Mouse (Mus musculus) heart, embryonic 13.5 days (tissue): ENCODE data around the gene Coro7. TPM values are rescaled to one million over a fixed set of nuclear protein-coding genes. Genes with fewer than 3 reads are reported as not detected.
"Not testable (repeated sequence)": the region's sequence is repeated elsewhere in the genome, so short reads cannot be mapped to it uniquely, and the experiment has no call there.

Source experiments
- ATAC-seq: fragments of 200-750 bp; cut with Nextera tagmentation; 2 replicates; pipeline ENCODE4 v1.8.0; 2017; ENCODE audit warnings: moderate TSS enrichment; ENCODE audit not compliant: insufficient number of reproducible peaks, low FRiP score, low TSS enrichment; ENCODE audit errors: extremely low read depth
- H3K27ac ChIP-seq: fragments of 300-500 bp; sonication (generic); replicated peaks from 2 replicates; pipeline ENCODE4 v1.5.1; 2015; ENCODE audit warnings: moderate library complexity, mild to moderate bottlenecking, inconsistent platforms
- H3K27me3 ChIP-seq: fragments of 300-500 bp; sonication (generic); replicated peaks from 2 replicates; pipeline ENCODE4 v1.6.1; 2015; ENCODE audit warnings: mild to moderate bottlenecking, inconsistent platforms
- H3K36me3 ChIP-seq: fragments of 300-500 bp; sonication (generic); 2 replicates; pipeline ENCODE4 v1.6.1; 2015; ENCODE audit warnings: mild to moderate bottlenecking, inconsistent platforms
- H3K4me1 ChIP-seq: fragments of 300-500 bp; sonication (generic); 2 replicates; pipeline ENCODE4 v1.6.1; 2015; ENCODE audit warnings: inconsistent platforms
- H3K4me2 ChIP-seq: fragments of 300-500 bp; sonication (generic); 2 replicates; pipeline ENCODE4 v1.6.1; 2015; ENCODE audit warnings: inconsistent platforms, mild to moderate bottlenecking, moderate library complexity
- H3K4me3 ChIP-seq: fragments of 300-500 bp; sonication (generic); 2 replicates; pipeline ENCODE4 v1.5.1; 2015; ENCODE audit warnings: moderate library complexity, mild to moderate bottlenecking, inconsistent platforms
- H3K9ac ChIP-seq: fragments of 300-500 bp; sonication (generic); 2 replicates; pipeline ENCODE4 v1.6.1; 2015; ENCODE audit warnings: inconsistent platforms, mild to moderate bottlenecking, moderate library complexity
- H3K9me3 ChIP-seq: fragments of 300-500 bp; sonication (generic); 2 replicates; pipeline ENCODE4 v1.6.1; 2016; ENCODE audit warnings: inconsistent platforms
- WGBS: fragments of 180-500 bp; shearing (Covaris S2); methylation state at CpG from one replicate; pipeline ENCODE4 v1.1.7; 2015; ENCODE audit warnings: mixed read lengths; 5-methylcytosine and 5-hydroxymethylcytosine counted together
- polyA plus RNA-seq: library from polyadenylated mRNA; unstranded; fragments of >200 nt; fragmentation: Nextera tagmentation; extraction: Ambion mirVana; gene quantifications from 2 replicates; pipeline ENCODE4 v1.2.1, GENCODE M21; 2015

The Coro7 gene
- polyA plus RNA-seq, 1 experiment from 2014 or later, result 15.2 TPM

GRCm38 (mm10) chr16:4713861-4714710 is 34.5 kb upstream of the Coro7 start:
- peaks cover 65% of the 10 kb centered on the region for H3K36me3 ChIP-seq
- H3K9ac ChIP-seq, result no peak overlapping the region
- H3K4me2 ChIP-seq, result no peak overlapping the region
- ATAC-seq, result no peak
- H3K4me3 ChIP-seq, result no peak overlapping the region
- peak overlapping the region; percentile 33; the same call in 1 of the 2 replicates for H3K27ac ChIP-seq
- WGBS, result 80% methylated on average over 17 of the region's 17 CpGs
- H3K9me3 ChIP-seq, result no peaks in the 10 kb centered on the region
- H3K4me1 ChIP-seq, result peaks cover 9% of the 10 kb centered on the region
- H3K27me3 ChIP-seq, result no peaks in the 10 kb centered on the region

DNA sequence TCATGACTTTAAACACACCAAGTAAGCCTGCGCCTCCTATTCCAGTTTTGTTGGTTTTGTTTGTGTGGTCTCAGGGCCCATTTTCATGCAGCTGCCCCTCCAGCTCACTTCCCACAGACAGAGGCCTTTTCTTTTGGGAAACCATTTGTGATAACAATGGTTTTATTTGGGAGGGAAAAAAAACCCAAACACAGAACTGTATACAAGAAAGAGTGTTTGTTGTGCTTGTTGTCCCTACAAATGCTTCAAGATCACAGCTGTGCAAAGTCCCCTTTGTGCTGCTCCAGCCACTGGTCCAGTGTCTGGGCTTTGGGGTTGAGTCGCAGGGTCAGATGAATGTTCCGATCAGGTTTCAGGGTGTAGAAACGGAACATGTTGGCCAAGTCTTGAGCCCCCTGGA is 31.6 kb upstream of the Coro7 start:
- no peak for ATAC-seq
- 92% methylated on average over 4 of the region's 4 CpGs for WGBS
- H3K4me1 ChIP-seq, result no peaks in the 10 kb centered on the region
- no peak overlapping the region for H3K9ac ChIP-seq
- no peak overlapping the region for H3K27ac ChIP-seq
- H3K4me2 ChIP-seq, result no peak overlapping the region
- no peak overlapping the region for H3K4me3 ChIP-seq
- H3K9me3 ChIP-seq, result no peaks in the 10 kb centered on the region
- H3K27me3 ChIP-seq, result no peaks in the 10 kb centered on the region
- H3K36me3 ChIP-seq, result peaks cover 91% of the 10 kb centered on the region

DNA sequence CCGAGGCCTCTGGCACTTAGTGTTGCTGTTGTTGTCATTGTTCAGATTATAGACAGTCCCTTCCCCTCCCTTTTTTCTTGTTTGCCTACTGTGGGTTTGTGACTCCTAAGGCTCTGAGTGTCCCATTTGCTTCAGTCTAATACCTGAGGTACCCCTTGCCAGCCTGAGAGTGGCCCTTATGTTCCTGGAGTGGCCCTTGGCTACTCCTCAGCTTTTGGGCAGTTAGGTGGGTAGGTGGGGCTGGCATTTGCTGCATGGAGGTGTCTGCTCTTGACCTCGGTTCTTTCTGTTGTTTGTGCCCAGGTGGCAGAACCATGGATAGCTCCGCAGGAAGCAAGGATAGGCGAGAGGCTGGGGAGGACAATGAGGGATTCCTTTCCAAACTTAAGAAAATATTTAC is 26.0 kb upstream of the Coro7 start:
- Histone ChIP-seq H3K36me3 (peaks cover 97% of the 10 kb centered on the region), H3K9me3 (no peaks in the 10 kb centered on the region), H3K4me1 (no peaks in the 10 kb centered on the region), H3K27ac (no peak overlapping the region), H3K27me3 (no peaks in the 10 kb centered on the region), H3K9ac (no peak overlapping the region), H3K4me3 (no peak overlapping the region), H3K4me2 (no peak overlapping the region)
- ATAC-seq, result no peak
- WGBS, result 52% methylated on average over 4 of the region's 4 CpGs

DNA sequence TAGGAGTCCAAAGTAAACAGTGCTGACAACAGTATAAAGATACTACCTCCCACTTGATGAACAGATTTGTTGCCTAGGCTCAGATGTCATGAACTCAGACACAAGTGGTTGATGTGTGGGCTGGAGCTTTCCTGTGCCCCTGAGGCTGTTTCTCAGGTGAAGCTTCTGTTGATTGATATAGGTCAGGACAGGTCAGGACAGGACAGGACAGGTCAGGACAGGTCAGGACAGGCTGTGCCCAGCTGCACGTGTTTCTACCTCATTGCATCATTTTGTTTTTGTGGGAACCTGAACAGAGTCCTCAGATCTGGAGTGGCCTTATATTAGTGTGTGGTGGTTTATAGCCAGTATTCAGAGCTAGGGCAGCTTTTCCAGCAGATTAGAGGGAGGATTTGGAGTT is 23.1 kb upstream of the Coro7 start:
- Histone ChIP-seq H3K9me3 (no peaks in the 10 kb centered on the region), H3K4me2 (no peak overlapping the region), H3K4me3 (no peak overlapping the region), H3K36me3 (peaks cover 98% of the 10 kb centered on the region), H3K4me1 (no peaks in the 10 kb centered on the region), H3K27ac (no peak overlapping the region), H3K9ac (no peak overlapping the region), H3K27me3 (no peaks in the 10 kb centered on the region)
- WGBS, result 66% methylated on average over 1 of the region's 1 CpGs
- ATAC-seq, result no peak

GRCm38 (mm10) chr16:4701211-4701610 is 21.6 kb upstream of the Coro7 start:
- no peaks in the 10 kb centered on the region for H3K27me3 ChIP-seq
- H3K36me3 ChIP-seq, result peaks cover 99% of the 10 kb centered on the region
- H3K27ac ChIP-seq, result no peak overlapping the region
- no peak overlapping the region for H3K9ac ChIP-seq
- ATAC-seq, result no peak
- WGBS, result 86% methylated on average over 3 of the region's 3 CpGs
- H3K4me2 ChIP-seq, result no peak overlapping the region
- no peaks in the 10 kb centered on the region for H3K9me3 ChIP-seq
- H3K4me1 ChIP-seq, result no peaks in the 10 kb centered on the region
- no peak overlapping the region for H3K4me3 ChIP-seq

DNA sequence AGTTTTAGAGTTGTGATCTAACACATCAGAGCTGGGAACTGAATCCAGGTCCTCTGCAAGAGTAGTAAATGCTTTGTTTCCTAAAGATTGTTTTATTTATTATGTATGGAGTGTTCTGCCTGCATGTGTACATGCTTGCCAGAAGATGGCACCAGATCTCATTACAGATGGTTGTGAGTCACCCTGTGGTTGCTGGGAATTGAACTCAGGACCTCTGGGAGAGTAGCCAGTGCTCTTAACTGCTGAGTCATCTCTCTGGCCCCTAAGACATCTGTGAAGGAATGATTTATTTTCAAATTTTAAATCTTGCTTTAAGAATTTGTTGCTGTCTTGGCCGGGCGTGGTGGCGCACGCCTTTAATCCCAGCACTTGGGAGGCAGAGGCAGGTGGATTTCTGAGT is 9.8 kb upstream of the Coro7 start:
- 96% methylated on average over 4 of the region's 4 CpGs for WGBS

DNA sequence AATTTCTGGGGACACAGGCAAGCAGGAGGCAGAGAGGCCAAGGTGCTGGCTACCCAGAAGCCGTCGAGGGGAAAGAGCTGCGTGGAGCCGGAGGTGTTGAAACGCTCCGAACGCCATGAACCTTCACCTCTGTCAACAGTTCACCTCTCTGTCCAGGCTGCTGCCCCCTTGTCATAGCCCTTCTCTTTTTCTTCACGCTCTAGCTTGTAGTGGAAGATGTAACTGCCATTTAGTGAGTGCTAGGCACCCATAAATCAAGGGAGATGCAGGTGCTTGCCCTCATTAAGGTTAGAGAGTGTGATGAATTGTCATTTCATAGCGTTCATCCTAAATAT is 4.8 kb upstream of the Coro7 start:
- WGBS, result under 1% methylated on average over 9 of the region's 9 CpGs
- Histone ChIP-seq H3K27me3 (no peaks in the 10 kb centered on the region), H3K9ac (peak overlapping the region; percentile 92), H3K9me3 (no peaks in the 10 kb centered on the region), H3K4me1 (peaks cover 19% of the 10 kb centered on the region), H3K4me2 (peak overlapping the region; percentile 91), H3K36me3 (peaks cover 26% of the 10 kb centered on the region), H3K4me3 (peak overlapping the region; percentile 80), H3K27ac (peak overlapping the region; percentile 87)
- ATAC-seq, result no peak

More for the DNA sequence above, 9.8 kb upstream of the Coro7 start:
- H3K36me3 ChIP-seq, result peaks cover 76% of the 10 kb centered on the region
- not testable (repeated sequence) for ATAC-seq, H3K9me3 ChIP-seq, H3K27ac ChIP-seq, H3K4me2 ChIP-seq, H3K9ac ChIP-seq, H3K27me3 ChIP-seq, H3K4me3 ChIP-seq
- peaks cover 12% of the 10 kb centered on the region for H3K4me1 ChIP-seq

- WGBS, result under 1% methylated on average over 54 of the region's 54 CpGs
- Histone ChIP-seq H3K36me3 (peaks cover 20% of the 10 kb centered on the region), H3K4me3 (peak overlapping the region; percentile 80), H3K9ac (peak overlapping the region; percentile 92), H3K9me3 (no peaks in the 10 kb centered on the region), H3K4me1 (peaks cover 24% of the 10 kb centered on the region), H3K4me2 (peak overlapping the region; percentile 91), H3K27me3 (no peaks in the 10 kb centered on the region), H3K27ac (peak overlapping the region; percentile 87)
- peak; percentile 76 for ATAC-seq
These were observed 4.2 kb upstream of the Coro7 start for GRCm38 (mm10) chr16:4683581-4684456.

- WGBS, result 27% methylated on average over 9 of the region's 9 CpGs
- Histone ChIP-seq H3K4me1 (peaks cover 30% of the 10 kb centered on the region), H3K4me2 (peak overlapping the region; percentile 91), H3K4me3 (peak overlapping the region; percentile 80), H3K9ac (peak overlapping the region; percentile 92), H3K27ac (peak overlapping the region; percentile 87), H3K36me3 (peaks cover 16% of the 10 kb centered on the region), H3K27me3 (no peaks in the 10 kb centered on the region), H3K9me3 (no peaks in the 10 kb centered on the region)
- no peak for ATAC-seq
These were observed 3.6 kb upstream of the Coro7 start for GRCm38 (mm10) chr16:4683193-4683580.

DNA sequence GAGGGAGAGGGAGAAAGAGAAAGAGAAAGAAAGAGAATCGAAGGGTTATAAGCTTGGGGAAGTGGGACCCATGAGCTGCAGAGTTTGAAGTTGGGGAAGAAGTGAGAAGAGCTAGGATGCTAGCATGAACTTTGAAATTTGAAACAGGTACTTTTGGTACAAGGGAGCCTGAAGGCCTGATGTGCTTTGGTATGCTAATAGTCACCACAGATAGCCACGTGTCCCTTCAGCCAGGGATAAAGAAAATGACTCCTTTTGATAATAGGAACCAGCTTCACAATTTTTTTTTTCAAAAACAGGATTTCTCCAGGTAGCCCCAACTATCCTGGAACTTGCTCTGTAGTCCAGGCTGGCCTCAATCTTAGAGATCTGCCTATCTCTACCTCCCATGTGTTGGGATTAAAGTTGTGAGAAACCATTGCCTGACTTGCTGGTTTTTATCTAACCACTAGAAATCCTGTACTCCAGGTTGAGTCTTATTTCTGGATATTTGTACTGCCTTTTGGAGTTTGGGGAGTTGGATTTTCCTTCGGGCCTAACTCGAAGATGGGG is 3.1 kb upstream of the Coro7 start:
- 74% methylated on average over 4 of the region's 4 CpGs for WGBS
- Histone ChIP-seq H3K27me3 (no peaks in the 10 kb centered on the region), H3K4me2 (peak overlapping the region; percentile 91), H3K27ac (0 out of 2 replicates have a peak overlapping the region, but pooled peaks have one; percentile 87), H3K36me3 (peaks cover 11% of the 10 kb centered on the region), H3K4me1 (peaks cover 35% of the 10 kb centered on the region), H3K4me3 (peak overlapping the region; percentile 80), H3K9ac (peak overlapping the region; percentile 92; the same call in 1 of the 2 replicates), H3K9me3 (no peaks in the 10 kb centered on the region)
- ATAC-seq, result no peak

DNA sequence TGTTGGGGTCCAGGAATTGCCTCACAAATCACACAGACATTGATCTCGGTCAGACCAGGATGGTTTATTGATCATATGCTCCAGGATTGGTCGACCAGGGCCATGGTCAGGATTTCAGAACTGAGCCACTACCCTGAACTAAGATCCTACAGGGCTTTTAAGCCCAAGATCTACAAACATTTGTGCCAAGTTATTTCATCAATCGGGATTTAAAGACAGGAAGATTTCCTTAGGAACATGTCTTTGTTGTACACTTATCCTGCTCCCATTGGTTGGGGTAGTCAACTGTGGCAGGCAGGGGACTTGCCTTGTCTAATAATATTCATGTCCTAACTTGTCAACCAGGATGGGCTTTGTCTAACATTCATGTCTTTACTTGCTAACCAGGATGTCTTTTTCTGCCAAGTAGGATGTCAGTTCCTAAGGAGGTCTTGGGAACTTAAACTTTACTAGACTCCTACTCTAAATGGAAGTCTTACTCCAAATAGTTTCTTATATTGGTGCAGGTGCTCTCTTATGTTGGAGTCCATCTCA is 1.4 kb upstream of the Coro7 start:
- H3K4me3 ChIP-seq, result not testable (repeated sequence)

More for the DNA sequence above, 1.4 kb upstream of the Coro7 start:
- H3K9me3 ChIP-seq, ATAC-seq, H3K4me2 ChIP-seq, H3K36me3 ChIP-seq, H3K27me3 ChIP-seq, H3K27ac ChIP-seq, H3K9ac ChIP-seq: not testable (repeated sequence)
- peaks cover 35% of the 10 kb centered on the region for H3K4me1 ChIP-seq
- 73% methylated on average over 3 of the region's 3 CpGs for WGBS
